ENCODE assay signal across 27 mouse cellular contexts in the genomic region with DNA sequence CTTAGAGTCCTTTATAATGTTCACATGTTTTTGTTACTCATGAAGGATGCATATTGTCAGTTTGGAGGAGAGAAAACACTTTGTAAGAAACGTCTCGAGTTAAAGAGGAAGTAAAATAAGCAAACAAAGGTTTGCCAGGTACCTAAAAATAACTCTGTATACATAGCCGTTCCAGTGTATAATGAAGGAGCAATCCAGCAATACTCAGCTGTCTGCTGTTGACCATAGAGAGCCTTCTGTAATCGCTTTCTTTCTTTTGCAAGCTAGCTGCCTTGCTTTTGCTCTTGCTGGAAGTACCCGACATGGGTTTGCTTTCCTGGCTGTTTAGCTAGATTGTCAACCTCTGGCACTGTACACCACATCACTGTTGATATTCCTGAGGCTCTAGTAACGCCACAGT. TPM values are rescaled to one million over a fixed set of nuclear protein-coding genes. Genes with fewer than 3 reads are reported as not detected.
DNase-seq lines count a peak whose midpoint lies in the region; ATAC-seq and TF ChIP-seq lines count a peak whose summit lies in the region.
"Had no signal": no experiment of that assay in that cellular context is flagged by ENCODE, and none has a peak within 500 bp of the region (broad histone marks: within the 10 kb centered on the region; RNA-seq: fewer than 3 reads in every experiment).

No protein-coding gene starts in this region.

- H3K27me3 ChIP-seq in hindbrain, embryonic 13.5 days, result no peaks in the 10 kb centered on the region
- H3K27me3 ChIP-seq in hindbrain, embryonic 16.5 days (replicated peaks; ENCODE audit: control insufficient read depth, insufficient read depth, low read length), result no peaks in the 10 kb centered on the region
- no peaks in the 10 kb centered on the region for H3K27me3 ChIP-seq in midbrain, embryonic 13.5 days
- no peaks in the 10 kb centered on the region for H3K27me3 ChIP-seq in midbrain, embryonic 11.5 days (ENCODE audit: control insufficient read depth, insufficient read depth, low read length)

- H3K4me3 ChIP-seq in hindbrain, embryonic 13.5 days, result no peak overlapping the region
- H3K4me3 ChIP-seq in hindbrain, embryonic 16.5 days (ENCODE audit: low read length), result no peak overlapping the region
- no peak overlapping the region for H3K4me3 ChIP-seq in midbrain, embryonic 13.5 days (replicated peaks)
- H3K4me3 ChIP-seq in midbrain, embryonic 11.5 days (ENCODE audit: low read depth, low read length), result no peak overlapping the region
- H3K4me3 ChIP-seq in left cerebral cortex, adult 2 months, result no peak overlapping the region

- no peak for ATAC-seq in hindbrain, embryonic 13.5 days (ENCODE audit: low FRiP score)
- ATAC-seq in hindbrain, embryonic 16.5 days, result no peak
- no peak for ATAC-seq in midbrain, embryonic 13.5 days
- ATAC-seq in midbrain, embryonic 11.5 days (ENCODE audit: low FRiP score), result no peak
- ATAC-seq: forebrain, embryonic 16.5 days had no signal

- no peaks in the 10 kb centered on the region; the same call in 1 of the 2 replicates for H3K4me1 ChIP-seq in hindbrain, embryonic 13.5 days (replicated peaks)
- H3K4me1 ChIP-seq in hindbrain, embryonic 16.5 days (ENCODE audit: control insufficient read depth, insufficient read depth, low read depth, low read length), result no peaks in the 10 kb centered on the region
- H3K4me1 ChIP-seq in midbrain, embryonic 13.5 days (replicated peaks), result 0 out of 2 replicates have a peak, but pooled peaks cover 7% of the 10 kb centered on the region
- no peaks in the 10 kb centered on the region for H3K4me1 ChIP-seq in midbrain, embryonic 11.5 days (ENCODE audit: control insufficient read depth, insufficient read depth, low read length)

- H3K4me2 ChIP-seq in hindbrain, embryonic 13.5 days, result no peak overlapping the region
- H3K4me2 ChIP-seq in hindbrain, embryonic 16.5 days (ENCODE audit: low read length), result no peak overlapping the region
- no peak overlapping the region for H3K4me2 ChIP-seq in midbrain, embryonic 13.5 days (replicated peaks)
- no peak overlapping the region for H3K4me2 ChIP-seq in midbrain, embryonic 11.5 days

- no peaks in the 10 kb centered on the region for H3K36me3 ChIP-seq in hindbrain, embryonic 13.5 days
- no peaks in the 10 kb centered on the region for H3K36me3 ChIP-seq in hindbrain, embryonic 16.5 days (ENCODE audit: control insufficient read depth, insufficient read depth, low read length)
- H3K36me3 ChIP-seq in midbrain, embryonic 13.5 days, result no peaks in the 10 kb centered on the region
- no peaks in the 10 kb centered on the region for H3K36me3 ChIP-seq in midbrain, embryonic 11.5 days (ENCODE audit: control insufficient read depth, insufficient read depth, low read length)

- intact Hi-C loops in left cerebral cortex, adult 2 months (cut with DNase I), result no loop called here

- 64% methylated on average over 6 of the region's 6 CpGs for WGBS in hindbrain, embryonic 13.5 days
- 61% methylated on average over 6 of the region's 6 CpGs for WGBS in hindbrain, embryonic 16.5 days
- WGBS in midbrain, embryonic 13.5 days, result 66% methylated on average over 6 of the region's 6 CpGs
- WGBS in midbrain, embryonic 11.5 days, result 74% methylated on average over 6 of the region's 6 CpGs

- H3K9ac ChIP-seq in hindbrain, embryonic 13.5 days, result no peak overlapping the region
- H3K9ac ChIP-seq in hindbrain, embryonic 16.5 days (ENCODE audit: low read depth, low read length), result no peak overlapping the region
- H3K9ac ChIP-seq in midbrain, embryonic 13.5 days (replicated peaks), result no peak overlapping the region
- H3K9ac ChIP-seq in midbrain, embryonic 11.5 days (ENCODE audit: low read length), result no peak overlapping the region

- H3K27ac ChIP-seq in hindbrain, embryonic 13.5 days, result peak overlapping the region; percentile 67
- no peak overlapping the region for H3K27ac ChIP-seq in hindbrain, embryonic 16.5 days (ENCODE audit: low read depth, low read length)
- peak overlapping the region; percentile 56; the same call in 1 of the 2 replicates for H3K27ac ChIP-seq in midbrain, embryonic 13.5 days
- H3K27ac ChIP-seq in midbrain, embryonic 11.5 days (ENCODE audit: low read depth, low read length), result no peak overlapping the region
- H3K27ac ChIP-seq in left cerebral cortex, adult 2 months, result no peak overlapping the region

- no peak for DNase-seq in midbrain, embryonic 11.5 days (ENCODE audit: low spot score, missing footprints)
- peak; percentile 1 for DNase-seq in lung, postnatal 25 days (ENCODE audit: low spot score)
- no peak for DNase-seq in layer of hippocampus, postnatal 14 days (ENCODE audit: low spot score in 2 of 2)
- DNase-seq in left cerebral cortex, adult 2 months (ENCODE audit: extremely low spot score in 1 of 2, low spot score in 2 of 2), result no peak
- DNase-seq in right cerebral cortex, postnatal 10 days (ENCODE audit: low spot score in 2 of 2), result no peak
- DNase-seq: adrenal gland, postnatal 14 days; cerebellum, adult 11 months; cerebellum, postnatal 14 days; gastrocnemius, postnatal 36 days; kidney, adult 11 months; kidney, postnatal 10 days; left cerebral cortex, postnatal 4 days; liver; right cerebral cortex, postnatal 25 days; thymus, postnatal 4 days had no signal

- no peak for TF ChIP-seq CTCF in left cerebral cortex, adult 2 months (IDR thresholded peaks at IDR 0.05)

- H3K9me3 ChIP-seq in hindbrain, embryonic 13.5 days, result no peaks in the 10 kb centered on the region
- H3K9me3 ChIP-seq in hindbrain, embryonic 16.5 days (ENCODE audit: control insufficient read depth, low read length), result no peaks in the 10 kb centered on the region
- no peaks in the 10 kb centered on the region for H3K9me3 ChIP-seq in midbrain, embryonic 13.5 days
- no peaks in the 10 kb centered on the region for H3K9me3 ChIP-seq in midbrain, embryonic 11.5 days (ENCODE audit: control insufficient read depth, low read length)

RNA-seq across cellular contexts. Expression of a gene that starts 48.6 kb away (rescaled TPM):
- not detected in 2 replicates for polyA plus RNA-seq in hindbrain, embryonic 13.5 days (2015; fragmentation: Nextera tagmentation; extraction: Ambion mirVana)
- not detected in 2 replicates for polyA plus RNA-seq in hindbrain, embryonic 16.5 days (2015; fragmentation: Nextera tagmentation; extraction: Ambion mirVana)
- not detected in 2 replicates for polyA plus RNA-seq in midbrain, embryonic 13.5 days (2015; fragmentation: Nextera tagmentation; extraction: Ambion mirVana)
- not detected in 2 replicates for polyA plus RNA-seq in midbrain, embryonic 11.5 days (2014; fragmentation: Nextera tagmentation; extraction: Ambion mirVana)
- not detected for total RNA-seq in layer of hippocampus, postnatal 14 days (2021)
- total RNA-seq in left cerebral cortex, adult 2 months (2021), result not detected
- total RNA-seq: adrenal gland, postnatal 14 days; gastrocnemius, postnatal 36 days; hematopoietic stem cell, adult 5-6 weeks; layer of hippocampus, adult 18-20 months; left cerebral cortex, postnatal 4 days; megakaryocyte-erythroid progenitor cell, adult 5-6 weeks; MEL had no signal
- polyA plus RNA-seq: embryonic facial prominence, embryonic 14.5 days; forebrain, embryonic 16.5 days; heart, embryonic 16.5 days; neural tube, embryonic 14.5 days; spleen, adult 2 months had no signal

Comparison
In these comparisons a context has a peak if more than half of its experiments do, and no peak if none do; other contexts are left out.
1. H3K27ac ChIP-seq: peak in hindbrain, embryonic 13.5 days (single experiment) and midbrain, embryonic 13.5 days (single experiment); none in hindbrain, embryonic 16.5 days (single experiment), midbrain, embryonic 11.5 days (single experiment) and left cerebral cortex, adult 2 months (single experiment).